Mouse (Mus musculus) E14TG2a.4 (cell line): Measurements from ENCODE around the gene Nrp1.

Experiments
- CTCF ChIP-seq: conservative IDR thresholded peaks from 2 replicates; pipeline ENCODE4 v1.5.1; 2014; ENCODE audit warnings: low read length
- POU5F1 ChIP-seq: IDR thresholded peaks from 2 replicates; pipeline ENCODE4 v1.6.1; 2014; ENCODE audit warnings: low read length, borderline replicate concordance

GRCm38 (mm10) chr8:128355091-128355490 is 3.3 kb upstream of the Nrp1 start:
- TF ChIP-seq CTCF (no peak), POU5F1 (no peak)
